Mouse (Mus musculus): ENCODE results near the gene Tshz2. TPM values are rescaled to one million over a fixed set of nuclear protein-coding genes. Genes with fewer than 3 reads are reported as not detected.

Tshz2 gene
- polyA plus RNA-seq, 1 experiment from 2014 or later = 2.5 TPM

GRCm38 (mm10) chr2:169919111-169919695, 286.4 kb downstream of the Tshz2 start:
- Histone ChIP-seq H3K36me3 (ENCODE audit: control insufficient read depth, insufficient read depth, low read length) (no peaks in the 10 kb centered on the region), H3K27ac (ENCODE audit: low read depth, low read length) (no peak overlapping the region), H3K4me2 (ENCODE audit: low read depth, low read length, severe bottlenecking) (no peak overlapping the region), H3K4me1 (replicated peaks; ENCODE audit: control insufficient read depth, insufficient read depth, low read length) (no peaks in the 10 kb centered on the region), H3K4me3 (ENCODE audit: low read depth, low read length) (no peak overlapping the region), H3K9ac (ENCODE audit: low read length) (no peak overlapping the region), H3K9me3 (ENCODE audit: control insufficient read depth, low read length) (no peaks in the 10 kb centered on the region), H3K27me3 (ENCODE audit: control insufficient read depth, insufficient read depth, low read length) (no peaks in the 10 kb centered on the region)
- WGBS = 78% methylated on average over 3 of the region's 3 CpGs
- no peak for DNase-seq (ENCODE audit: low spot score)
- ATAC-seq (replicated peaks; ENCODE audit: low FRiP score) = no peak

DNA sequence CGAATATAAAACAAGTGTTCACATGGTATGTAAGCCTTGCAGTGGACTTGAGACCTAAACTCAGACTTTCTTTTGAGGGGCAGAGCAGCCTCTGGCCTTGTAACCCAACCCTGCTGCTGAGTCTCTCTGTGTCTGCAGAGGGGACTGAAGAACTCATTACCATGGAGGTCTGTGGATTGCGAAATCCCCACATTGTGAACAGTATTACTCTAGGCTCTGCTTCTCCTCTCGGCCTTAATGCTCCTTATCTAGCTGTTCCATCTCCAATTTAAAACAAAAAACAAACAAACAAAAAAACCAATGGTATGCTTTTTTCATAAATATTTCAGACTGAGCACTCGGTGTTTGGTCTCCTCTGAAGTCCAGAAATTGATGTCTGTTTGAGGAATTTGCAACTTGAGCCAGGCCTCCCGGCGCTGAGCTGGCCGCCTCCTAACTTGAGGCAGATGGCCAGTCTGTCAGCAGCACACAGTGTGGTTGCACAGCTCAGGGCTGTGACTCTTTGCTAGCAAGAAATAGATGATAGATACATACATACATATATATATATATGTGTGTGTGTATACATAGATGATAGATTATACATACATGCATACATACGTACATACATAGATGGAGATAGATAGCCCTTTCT, 291.5 kb downstream of the Tshz2 start:
- Histone ChIP-seq H3K27me3 (ENCODE audit: control insufficient read depth, insufficient read depth, low read length) (no peaks in the 10 kb centered on the region), H3K4me1 (replicated peaks; ENCODE audit: control insufficient read depth, insufficient read depth, low read length) (no peaks in the 10 kb centered on the region), H3K4me3 (ENCODE audit: low read depth, low read length) (no peak overlapping the region), H3K36me3 (ENCODE audit: control insufficient read depth, insufficient read depth, low read length) (no peaks in the 10 kb centered on the region), H3K9ac (ENCODE audit: low read length) (no peak overlapping the region), H3K27ac (ENCODE audit: low read depth, low read length) (no peak overlapping the region), H3K9me3 (ENCODE audit: control insufficient read depth, low read length) (no peaks in the 10 kb centered on the region), H3K4me2 (ENCODE audit: low read depth, low read length, severe bottlenecking) (no peak overlapping the region)
- WGBS = 74% methylated on average over 8 of the region's 8 CpGs
- ATAC-seq (replicated peaks; ENCODE audit: low FRiP score) = no peak
- DNase-seq (ENCODE audit: low spot score) = no peak

- Histone ChIP-seq H3K36me3 (ENCODE audit: control insufficient read depth, insufficient read depth, low read length) (no peaks in the 10 kb centered on the region), H3K4me1 (replicated peaks; ENCODE audit: control insufficient read depth, insufficient read depth, low read length) (no peaks in the 10 kb centered on the region), H3K4me3 (ENCODE audit: low read depth, low read length) (no peak overlapping the region), H3K27me3 (ENCODE audit: control insufficient read depth, insufficient read depth, low read length) (no peaks in the 10 kb centered on the region), H3K9ac (ENCODE audit: low read length) (no peak overlapping the region), H3K9me3 (ENCODE audit: control insufficient read depth, low read length) (no peaks in the 10 kb centered on the region), H3K27ac (ENCODE audit: low read depth, low read length) (no peak overlapping the region), H3K4me2 (ENCODE audit: low read depth, low read length, severe bottlenecking) (no peak overlapping the region)
- DNase-seq (ENCODE audit: low spot score) (no peak), ATAC-seq (replicated peaks; ENCODE audit: low FRiP score) (no peak)
- 67% methylated on average over 5 of the region's 5 CpGs for WGBS
These were observed 292.7 kb downstream of the Tshz2 start for GRCm38 (mm10) chr2:169925466-169925865.

DNA sequence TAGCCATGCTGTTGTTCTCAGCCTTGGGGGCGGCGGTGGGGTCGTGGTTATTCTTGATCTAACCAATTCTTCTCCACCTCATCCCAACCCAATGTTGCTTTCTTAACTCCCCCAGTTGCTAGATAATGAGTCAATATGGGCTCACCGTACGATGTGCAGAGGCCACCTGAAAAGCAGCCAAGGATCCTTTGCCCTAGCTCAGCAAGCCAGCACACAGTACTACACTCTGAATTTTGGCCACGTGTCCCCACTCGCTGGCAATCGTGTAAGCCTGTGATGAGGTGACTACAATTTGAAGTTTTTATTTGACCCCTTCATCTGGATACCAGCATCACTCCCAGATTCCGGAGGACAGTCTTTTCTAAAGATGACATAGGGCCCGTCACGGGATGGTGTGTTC, 293.2 kb downstream of the Tshz2 start:
- Histone ChIP-seq H3K9ac (ENCODE audit: low read length) (no peak overlapping the region), H3K4me1 (replicated peaks; ENCODE audit: control insufficient read depth, insufficient read depth, low read length) (no peaks in the 10 kb centered on the region), H3K36me3 (ENCODE audit: control insufficient read depth, insufficient read depth, low read length) (no peaks in the 10 kb centered on the region), H3K27ac (ENCODE audit: low read depth, low read length) (no peak overlapping the region), H3K4me3 (ENCODE audit: low read depth, low read length) (no peak overlapping the region), H3K9me3 (ENCODE audit: control insufficient read depth, low read length) (no peaks in the 10 kb centered on the region), H3K4me2 (ENCODE audit: low read depth, low read length, severe bottlenecking) (no peak overlapping the region), H3K27me3 (ENCODE audit: control insufficient read depth, insufficient read depth, low read length) (no peaks in the 10 kb centered on the region)
- 86% methylated on average over 11 of the region's 11 CpGs for WGBS
- ATAC-seq (replicated peaks; ENCODE audit: low FRiP score) (no peak), DNase-seq (ENCODE audit: low spot score) (no peak)

DNA sequence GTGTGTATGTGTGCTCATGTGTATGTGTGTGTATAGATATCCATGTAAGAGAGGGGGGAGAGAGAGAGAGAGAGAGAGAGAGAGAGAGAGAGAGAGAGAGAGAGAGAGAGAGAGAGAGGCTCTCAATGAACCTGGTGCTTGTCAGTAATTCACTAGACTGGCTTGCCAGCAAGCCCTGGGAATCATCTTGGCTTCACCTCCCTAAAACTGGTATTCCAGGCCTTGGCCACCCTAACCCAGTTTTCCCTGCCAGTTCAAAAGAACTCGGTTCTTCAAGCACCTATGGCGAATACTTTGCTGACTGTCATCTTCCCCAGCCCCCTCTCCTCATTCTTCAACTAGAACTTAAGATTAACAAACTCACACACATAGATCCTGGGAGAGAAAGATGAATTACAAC, 294.6 kb downstream of the Tshz2 start:
- Histone ChIP-seq H3K36me3 (ENCODE audit: control insufficient read depth, insufficient read depth, low read length) (no peaks in the 10 kb centered on the region), H3K9me3 (ENCODE audit: control insufficient read depth, low read length) (no peaks in the 10 kb centered on the region), H3K9ac (ENCODE audit: low read length) (no peak overlapping the region), H3K27me3 (ENCODE audit: control insufficient read depth, insufficient read depth, low read length) (no peaks in the 10 kb centered on the region), H3K27ac (ENCODE audit: low read depth, low read length) (no peak overlapping the region), H3K4me1 (replicated peaks; ENCODE audit: control insufficient read depth, insufficient read depth, low read length) (no peaks in the 10 kb centered on the region), H3K4me2 (ENCODE audit: low read depth, low read length, severe bottlenecking) (no peak overlapping the region), H3K4me3 (ENCODE audit: low read depth, low read length) (no peak overlapping the region)
- ATAC-seq (replicated peaks; ENCODE audit: low FRiP score) (no peak), DNase-seq (ENCODE audit: low spot score) (no peak)
- 73% methylated on average over 2 of the region's 2 CpGs for WGBS

- 80% methylated on average over 14 of the region's 14 CpGs for WGBS
- Histone ChIP-seq H3K4me2 (ENCODE audit: low read depth, low read length, severe bottlenecking) (no peak overlapping the region), H3K9me3 (ENCODE audit: control insufficient read depth, low read length) (no peaks in the 10 kb centered on the region), H3K27me3 (ENCODE audit: control insufficient read depth, insufficient read depth, low read length) (no peaks in the 10 kb centered on the region), H3K9ac (ENCODE audit: low read length) (no peak overlapping the region), H3K36me3 (ENCODE audit: control insufficient read depth, insufficient read depth, low read length) (no peaks in the 10 kb centered on the region), H3K27ac (ENCODE audit: low read depth, low read length) (no peak overlapping the region), H3K4me3 (ENCODE audit: low read depth, low read length) (no peak overlapping the region), H3K4me1 (replicated peaks; ENCODE audit: control insufficient read depth, insufficient read depth, low read length) (no peaks in the 10 kb centered on the region)
- DNase-seq (ENCODE audit: low spot score) (no peak), ATAC-seq (replicated peaks; ENCODE audit: low FRiP score) (no peak)
These were observed 295.8 kb downstream of the Tshz2 start for GRCm38 (mm10) chr2:169928447-169929120.

DNA sequence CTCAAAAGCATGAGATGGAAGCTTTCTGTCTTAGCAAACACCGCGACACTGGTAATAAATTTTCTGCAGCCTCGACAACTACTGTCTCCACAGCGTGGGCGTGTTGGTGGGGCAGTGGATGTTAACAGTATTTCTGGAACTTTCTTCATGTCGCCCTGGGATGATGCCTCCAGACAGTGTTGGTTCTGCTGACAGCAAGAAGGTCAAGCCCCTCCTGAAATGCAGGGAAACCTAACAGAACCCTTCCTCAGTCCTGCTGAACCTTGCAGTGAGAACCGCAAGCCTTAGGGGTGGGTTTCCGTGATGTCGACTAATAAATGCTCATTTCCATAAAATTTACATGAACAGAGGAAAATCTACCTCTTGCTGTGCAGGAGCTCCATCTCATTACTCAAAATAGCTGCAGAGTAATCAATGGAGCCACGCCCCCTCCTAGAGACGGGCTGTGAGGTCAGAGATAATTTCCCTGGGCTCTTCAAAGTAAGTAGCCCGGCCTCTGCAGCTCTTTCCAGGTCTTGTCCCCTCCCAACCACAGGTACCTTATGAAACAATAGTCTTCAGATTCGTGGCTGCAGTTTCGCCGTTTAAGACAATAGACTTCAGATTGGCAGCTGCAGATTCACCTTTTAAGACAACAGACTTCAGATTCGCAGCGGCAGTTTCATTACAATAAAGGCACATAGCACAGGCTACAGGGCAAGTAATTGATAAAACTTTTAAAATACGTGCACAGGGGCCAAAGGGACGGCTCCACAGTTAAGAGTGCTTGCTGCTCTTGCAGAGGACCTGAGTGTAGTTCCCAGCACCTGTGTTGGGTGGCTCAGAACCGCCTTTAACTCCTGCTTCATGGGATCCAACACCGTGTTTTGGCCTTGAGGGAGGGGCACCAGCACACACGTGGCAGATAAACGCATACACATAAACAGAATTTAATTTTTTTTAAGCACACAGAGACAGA, 297.0 kb downstream of the Tshz2 start:
- no peaks in the 10 kb centered on the region for H3K9me3 ChIP-seq (ENCODE audit: control insufficient read depth, low read length)
- H3K9ac ChIP-seq (ENCODE audit: low read length) = peak overlapping the region; percentile 48
- DNase-seq (ENCODE audit: low spot score) = peak; percentile 71
- ATAC-seq (replicated peaks; ENCODE audit: low FRiP score) = peak; percentile 66
- H3K36me3 ChIP-seq (ENCODE audit: control insufficient read depth, insufficient read depth, low read length) = no peaks in the 10 kb centered on the region
- H3K27ac ChIP-seq (ENCODE audit: low read depth, low read length) = no peak overlapping the region
- 53% methylated on average over 23 of the region's 23 CpGs for WGBS
- H3K4me2 ChIP-seq (ENCODE audit: low read depth, low read length, severe bottlenecking) = peak overlapping the region; percentile 50
- H3K4me1 ChIP-seq (replicated peaks; ENCODE audit: control insufficient read depth, insufficient read depth, low read length) = no peaks in the 10 kb centered on the region
- no peaks in the 10 kb centered on the region for H3K27me3 ChIP-seq (ENCODE audit: control insufficient read depth, insufficient read depth, low read length)
- peak overlapping the region; percentile 31 for H3K4me3 ChIP-seq (ENCODE audit: low read depth, low read length)

DNA sequence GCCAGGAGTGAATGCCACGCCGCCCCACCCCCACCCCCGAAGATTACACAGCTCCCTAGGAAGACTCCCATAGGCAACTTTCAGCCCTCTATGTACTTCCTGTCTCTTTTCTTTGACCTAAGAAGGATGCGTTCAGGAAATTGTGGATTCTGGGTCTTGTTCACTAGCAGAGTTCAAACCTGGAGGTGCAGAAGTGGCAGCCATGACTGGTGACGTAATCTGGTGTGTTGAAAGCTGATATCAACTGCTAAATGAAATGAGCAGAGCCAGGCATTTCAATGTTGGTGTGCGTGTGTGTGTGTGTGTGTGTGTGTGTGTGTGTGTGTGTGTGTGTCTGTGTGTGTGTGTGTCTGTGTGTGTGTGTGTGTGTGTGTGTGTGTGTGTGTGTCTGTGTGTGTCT, 302.8 kb downstream of the Tshz2 start:
- Histone ChIP-seq H3K9ac (ENCODE audit: low read length) (no peak overlapping the region), H3K4me2 (ENCODE audit: low read depth, low read length, severe bottlenecking) (no peak overlapping the region), H3K27me3 (ENCODE audit: control insufficient read depth, insufficient read depth, low read length) (no peaks in the 10 kb centered on the region), H3K36me3 (ENCODE audit: control insufficient read depth, insufficient read depth, low read length) (no peaks in the 10 kb centered on the region), H3K4me3 (ENCODE audit: low read depth, low read length) (no peak overlapping the region), H3K4me1 (replicated peaks; ENCODE audit: control insufficient read depth, insufficient read depth, low read length) (no peaks in the 10 kb centered on the region), H3K27ac (ENCODE audit: low read depth, low read length) (no peak overlapping the region), H3K9me3 (ENCODE audit: control insufficient read depth, low read length) (no peaks in the 10 kb centered on the region)
- no peak for ATAC-seq (replicated peaks; ENCODE audit: low FRiP score)
- 85% methylated on average over 6 of the region's 6 CpGs for WGBS
- DNase-seq (ENCODE audit: low spot score) = no peak
